8 mouse cellular contexts compared by ENCODE assay signal in genomic region chr2:160451481-160452238, GRCm38 (mm10).
DNase-seq lines count a peak whose midpoint lies in the region; ATAC-seq and TF ChIP-seq lines count a peak whose summit lies in the region.

No protein-coding gene starts in this region.

- no peaks in the 10 kb centered on the region for H3K27me3 ChIP-seq in MEL (ENCODE audit: control insufficient read depth in 1 of 2, insufficient read depth in 2 of 2, low read length in 2 of 2)
- peaks cover 7% of the 10 kb centered on the region; the same call in 1 of the 2 replicates for H3K27me3 ChIP-seq in hindbrain, embryonic 12.5 days

- peak overlapping the region; percentile 64 for H3K4me2 ChIP-seq in hindbrain, embryonic 12.5 days (replicated peaks)

- H3K4me1 ChIP-seq in MEL (ENCODE audit: control insufficient read depth in 1 of 2, insufficient read depth in 2 of 2, low read length in 2 of 2), result no peaks in the 10 kb centered on the region
- peaks cover 22% of the 10 kb centered on the region for H3K4me1 ChIP-seq in hindbrain, embryonic 12.5 days

- no peak for TF ChIP-seq EP300 in MEL (IDR thresholded peaks at IDR 0.05; ENCODE audit: low read depth in 1 of 2, low read length in 2 of 2)

- H3K79me2 ChIP-seq in MEL (ENCODE audit: control insufficient read depth, insufficient read depth, low read length, poor library complexity), result no peaks in the 10 kb centered on the region

- TF ChIP-seq CTCF in MEL (IDR thresholded peaks at IDR 0.05 in 2 of 3, conservative IDR thresholded peaks at IDR 0.05 in 1 of 3; ENCODE audit: control insufficient read depth in 1 of 3, insufficient read depth in 1 of 3, low read depth in 2 of 3, low read length in 3 of 3, poor library complexity in 1 of 3, severe bottlenecking in 1 of 3), result no peak

- no peak for TF ChIP-seq RAD21 in MEL (IDR thresholded peaks at IDR 0.05; ENCODE audit: low read depth, low read length)

- H3K9me3 ChIP-seq in MEL (replicated peaks; ENCODE audit: insufficient read depth, low read length), result no peaks in the 10 kb centered on the region
- no peaks in the 10 kb centered on the region for H3K9me3 ChIP-seq in hindbrain, embryonic 12.5 days (replicated peaks)

- no peak overlapping the region for H3K4me3 ChIP-seq in MEL (ENCODE audit: control insufficient read depth in 1 of 2, insufficient read depth in 1 of 2, low read depth in 2 of 2, low read length in 2 of 2)
- peak overlapping the region; percentile 35 for H3K4me3 ChIP-seq in hindbrain, embryonic 12.5 days

- H3K9ac ChIP-seq in MEL (ENCODE audit: control insufficient read depth, low read depth, low read length, poor library complexity, severe bottlenecking), result no peak overlapping the region
- peak overlapping the region; percentile 39 for H3K9ac ChIP-seq in hindbrain, embryonic 12.5 days

- ATAC-seq in hindbrain, embryonic 12.5 days (ENCODE audit: low FRiP score), result peak; percentile 94

- no peaks in the 10 kb centered on the region for H3K36me3 ChIP-seq in MEL (ENCODE audit: control insufficient read depth in 1 of 2, insufficient read depth in 2 of 2, low read length in 2 of 2)
- H3K36me3 ChIP-seq in hindbrain, embryonic 12.5 days, result no peaks in the 10 kb centered on the region

- H3K27ac ChIP-seq in MEL (ENCODE audit: control insufficient read depth, low read depth, low read length), result no peak overlapping the region
- peak overlapping the region; percentile 81 for H3K27ac ChIP-seq in hindbrain, embryonic 12.5 days

- TF ChIP-seq POLR2A in MEL (IDR thresholded peaks at IDR 0.05; ENCODE audit: control insufficient read depth in 1 of 2, insufficient read depth in 1 of 2, low read depth in 1 of 2, low read length in 2 of 2, poor library complexity in 1 of 2), result no peak

- peak; percentile 12 for DNase-seq in MEL (ENCODE audit: low read depth, low spot score)
- DNase-seq in cerebellum, adult 8-10 months, result peak; percentile 8
- DNase-seq in frontal cortex, postnatal 14 days (ENCODE audit: low spot score in 2 of 2), result peak; percentile 18 to 29
- peak; percentile 28 to 29 for DNase-seq in layer of hippocampus, postnatal 25 days (ENCODE audit: extremely low spot score in 1 of 2, low spot score in 1 of 2)
- peak; percentile 55 for DNase-seq in lung, postnatal 14 days
- DNase-seq in ovary, postnatal 36 days (ENCODE audit: low spot score), result peak; percentile 65
- DNase-seq in thymus, postnatal 4 days, result peak; percentile 66

- under 1% methylated on average over 21 of the region's 21 CpGs for WGBS in hindbrain, embryonic 12.5 days

TF ChIP-seq in MEL, 35 proteins besides CTCF, POLR2A, EP300 and RAD21:
- no peak for TF ChIP-seq USF1 (IDR thresholded peaks at IDR 0.05; ENCODE audit: low read depth, low read length)
- TF ChIP-seq BHLHE40 (IDR thresholded peaks at IDR 0.05; ENCODE audit: borderline replicate concordance, low read depth, low read length), result no peak
- no peak for TF ChIP-seq JUND (IDR thresholded peaks at IDR 0.05; ENCODE audit: low read depth, low read length)
- no peak for TF ChIP-seq ETS1 (IDR thresholded peaks at IDR 0.05; ENCODE audit: low read depth, low read length)
- TF ChIP-seq TCF12 (IDR thresholded peaks at IDR 0.05; ENCODE audit: low read depth, low read length), result no peak
- no peak for TF ChIP-seq TAL1 (IDR thresholded peaks at IDR 0.05; ENCODE audit: low read length)
- no peak for TF ChIP-seq POLR2AphosphoS5 (IDR thresholded peaks at IDR 0.05; ENCODE audit: borderline replicate concordance, low read depth, low read length)
- TF ChIP-seq MAZ (IDR thresholded peaks at IDR 0.05; ENCODE audit: low read depth, low read length), result no peak

Comparison
In these comparisons a context has a peak if more than half of its experiments do, and no peak if none do; other contexts are left out.
1. DNase-seq: peak in every context shown above with its lines; median percentile 66 in thymus, postnatal 4 days; 65 in ovary, postnatal 36 days; 55 in lung, postnatal 14 days; 28 in layer of hippocampus, postnatal 25 days; 24 in frontal cortex, postnatal 14 days; 12 in MEL; 8 in cerebellum, adult 8-10 months.